Mouse (Mus musculus) liver, embryonic 16.5 days (tissue): Measurements from ENCODE around the gene Nrxn3. TPM values are rescaled to one million over a fixed set of nuclear protein-coding genes. Genes with fewer than 3 reads are reported as not detected.

Experiments used
- ATAC-seq: fragments of 200-750 bp; cut with Nextera tagmentation; 2 replicates; pipeline ENCODE4 v1.8.0; 2017; ENCODE audit warnings: low read depth, mild to moderate bottlenecking, moderate number of reproducible peaks, moderate library complexity
- H3K27ac ChIP-seq: fragments of 300-500 bp; sonication (generic); 2 replicates; pipeline ENCODE4 v1.5.1; 2014; ENCODE audit warnings: mild to moderate bottlenecking, low read length
- H3K27me3 ChIP-seq: fragments of 300-500 bp; sonication (generic); 2 replicates; pipeline ENCODE4 v1.6.1; 2014; ENCODE audit warnings: low read depth, low read length, mixed read lengths; ENCODE audit not compliant: control insufficient read depth, insufficient read depth
- H3K36me3 ChIP-seq: fragments of 300-500 bp; sonication (generic); 2 replicates; pipeline ENCODE4 v1.6.1; 2014; ENCODE audit warnings: mild to moderate bottlenecking; ENCODE audit not compliant: control insufficient read depth, insufficient read depth
- H3K4me1 ChIP-seq: fragments of 300-500 bp; sonication (generic); 2 replicates; pipeline ENCODE4 v1.6.1; 2014; ENCODE audit warnings: low read depth, low read length, mixed read lengths; ENCODE audit not compliant: control insufficient read depth
- H3K4me2 ChIP-seq: fragments of 300-500 bp; sonication (generic); 2 replicates; pipeline ENCODE4 v1.6.1; 2014; ENCODE audit warnings: low read depth, low read length, mixed read lengths
- H3K4me3 ChIP-seq: fragments of 300-500 bp; sonication (generic); 2 replicates; pipeline ENCODE4 v1.5.1; 2014; ENCODE audit warnings: low read depth, mild to moderate bottlenecking, low read length
- H3K9ac ChIP-seq: fragments of 300-500 bp; sonication (generic); 2 replicates; pipeline ENCODE4 v1.6.1; 2014; ENCODE audit warnings: low read depth, low read length
- H3K9me3 ChIP-seq: fragments of 300-500 bp; sonication (generic); replicated peaks from 2 replicates; pipeline ENCODE4 v1.6.1; 2016; ENCODE audit warnings: low read length; ENCODE audit not compliant: control insufficient read depth
- WGBS: fragments of 180-500 bp; shearing (Covaris S2); extraction: QIAGEN DNeasy Blood & Tissue Kit; methylation state at CpG from one replicate; pipeline ENCODE4 v1.1.7; 2014; ENCODE audit not compliant: insufficient replicate concordance; 5-methylcytosine and 5-hydroxymethylcytosine counted together
- polyA plus RNA-seq: library from polyadenylated mRNA; unstranded; fragments of >200 nt; fragmentation: Nextera tagmentation; extraction: Ambion mirVana; gene quantifications from 2 replicates; pipeline ENCODE4 v1.2.1, GENCODE M21; 2015

Nrxn3 gene
- polyA plus RNA-seq, 1 experiment from 2014 or later, result 0.25 TPM

DNA sequence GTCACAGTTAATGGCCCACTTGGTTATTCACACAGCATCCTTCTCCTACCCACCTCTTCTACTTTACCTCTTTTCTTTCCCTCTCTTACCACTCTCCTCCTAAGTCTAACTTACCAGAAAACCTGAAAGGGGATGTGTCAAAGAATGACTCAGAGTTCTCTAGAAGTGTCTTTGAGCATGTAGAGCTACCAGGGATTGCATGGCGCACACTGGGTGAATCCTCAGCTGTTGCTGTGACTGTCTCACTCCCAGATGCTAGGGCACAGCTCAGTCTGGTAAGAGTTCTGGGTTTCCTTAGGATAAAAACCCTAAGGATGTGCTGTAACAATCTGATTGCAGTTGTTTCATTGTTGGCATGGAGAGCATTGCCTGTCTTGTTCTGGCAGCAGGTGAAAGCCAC lies 108.2 kb downstream of the Nrxn3 start:
- H3K27me3 ChIP-seq, result no peaks in the 10 kb centered on the region
- WGBS, result 65% methylated on average over 1 of the region's 1 CpGs
- H3K9ac ChIP-seq, result no peak overlapping the region
- H3K27ac ChIP-seq, result no peak overlapping the region
- H3K4me2 ChIP-seq, result no peak overlapping the region
- H3K36me3 ChIP-seq, result no peaks in the 10 kb centered on the region
- no peak overlapping the region for H3K4me3 ChIP-seq
- H3K4me1 ChIP-seq, result no peaks in the 10 kb centered on the region
- no peaks in the 10 kb centered on the region for H3K9me3 ChIP-seq
- no peak for ATAC-seq

DNA sequence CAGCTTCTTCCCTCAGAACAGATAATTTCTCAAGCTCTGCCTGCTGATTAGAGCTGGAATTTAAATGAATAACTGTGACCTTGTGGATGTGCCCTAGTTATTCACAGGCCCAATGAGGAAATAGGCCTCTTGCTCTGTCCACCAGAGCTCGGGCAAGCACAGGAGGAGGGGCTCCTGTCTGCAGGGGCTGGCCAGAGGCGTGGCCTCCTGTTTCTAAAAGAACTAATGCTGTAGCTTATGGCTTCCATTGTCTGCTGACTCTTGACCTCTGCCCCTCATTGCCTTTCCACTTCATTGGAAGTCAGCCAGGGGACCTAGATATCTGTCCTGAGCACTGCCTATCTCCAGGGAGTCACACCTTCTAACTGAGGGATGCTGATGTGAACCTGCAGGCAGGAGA lies 113.1 kb downstream of the Nrxn3 start:
- 22% methylated on average over 2 of the region's 2 CpGs for WGBS
- ATAC-seq, result no peak

DNA sequence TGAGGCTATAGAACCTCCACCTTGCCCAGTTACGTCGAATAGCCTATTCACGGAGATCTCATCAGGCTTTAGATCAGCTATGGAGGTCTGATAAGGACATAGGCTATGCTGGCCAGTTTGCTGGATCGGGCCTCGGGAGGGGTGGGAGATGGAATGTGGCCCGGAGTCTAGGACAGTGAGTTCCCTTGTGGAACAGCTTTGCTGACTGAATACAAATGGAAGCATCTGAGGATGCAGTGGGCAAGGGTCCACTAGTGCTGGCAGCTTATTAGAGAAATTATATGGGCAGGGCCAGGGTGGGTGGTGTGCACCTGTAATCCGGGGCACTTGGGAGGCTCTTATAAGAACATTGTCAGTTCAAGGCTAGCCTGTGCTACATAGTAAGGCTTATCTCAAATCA lies 117.0 kb downstream of the Nrxn3 start:
- no peak overlapping the region for H3K9ac ChIP-seq
- H3K27me3 ChIP-seq, result no peaks in the 10 kb centered on the region
- H3K27ac ChIP-seq, result no peak overlapping the region
- 67% methylated on average over 7 of the region's 7 CpGs for WGBS
- H3K4me2 ChIP-seq, result no peak overlapping the region
- H3K36me3 ChIP-seq, result no peaks in the 10 kb centered on the region
- no peak for ATAC-seq
- no peaks in the 10 kb centered on the region for H3K9me3 ChIP-seq
- no peak overlapping the region for H3K4me3 ChIP-seq
- H3K4me1 ChIP-seq, result no peaks in the 10 kb centered on the region

More for the DNA sequence above, 113.1 kb downstream of the Nrxn3 start:
- no peaks in the 10 kb centered on the region for H3K27me3 ChIP-seq
- no peaks in the 10 kb centered on the region for H3K36me3 ChIP-seq
- no peaks in the 10 kb centered on the region for H3K4me1 ChIP-seq
- H3K4me2 ChIP-seq, result no peak overlapping the region
- H3K27ac ChIP-seq, result no peak overlapping the region
- no peak overlapping the region for H3K4me3 ChIP-seq
- H3K9ac ChIP-seq, result no peak overlapping the region
- H3K9me3 ChIP-seq, result no peaks in the 10 kb centered on the region

DNA sequence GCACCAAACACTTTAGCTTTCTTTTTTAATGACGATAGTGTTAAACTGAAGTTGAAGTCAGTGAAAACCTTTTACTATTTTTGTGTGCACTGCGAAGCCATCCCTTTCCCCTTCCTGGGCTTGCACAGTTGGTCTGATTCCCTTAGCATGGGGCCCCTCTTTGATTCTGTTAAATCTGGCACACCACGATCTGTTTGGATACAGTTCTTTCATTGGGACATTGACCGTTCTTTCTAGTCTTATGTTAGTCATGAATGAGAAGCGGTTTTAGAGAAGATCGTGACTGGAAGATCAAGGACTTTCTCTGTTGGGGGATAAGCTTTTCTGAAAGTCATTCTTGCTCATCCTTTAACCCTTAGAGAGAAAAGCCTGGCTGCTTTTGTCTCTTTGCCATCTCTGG lies 118.7 kb downstream of the Nrxn3 start:
- WGBS, result 72% methylated on average over 6 of the region's 6 CpGs
- H3K36me3 ChIP-seq, result no peaks in the 10 kb centered on the region
- H3K9me3 ChIP-seq, result no peaks in the 10 kb centered on the region
- no peak overlapping the region for H3K4me2 ChIP-seq
- H3K4me1 ChIP-seq, result no peaks in the 10 kb centered on the region
- ATAC-seq, result no peak
- no peak overlapping the region for H3K9ac ChIP-seq
- no peaks in the 10 kb centered on the region for H3K27me3 ChIP-seq
- H3K27ac ChIP-seq, result no peak overlapping the region
- H3K4me3 ChIP-seq, result no peak overlapping the region

DNA sequence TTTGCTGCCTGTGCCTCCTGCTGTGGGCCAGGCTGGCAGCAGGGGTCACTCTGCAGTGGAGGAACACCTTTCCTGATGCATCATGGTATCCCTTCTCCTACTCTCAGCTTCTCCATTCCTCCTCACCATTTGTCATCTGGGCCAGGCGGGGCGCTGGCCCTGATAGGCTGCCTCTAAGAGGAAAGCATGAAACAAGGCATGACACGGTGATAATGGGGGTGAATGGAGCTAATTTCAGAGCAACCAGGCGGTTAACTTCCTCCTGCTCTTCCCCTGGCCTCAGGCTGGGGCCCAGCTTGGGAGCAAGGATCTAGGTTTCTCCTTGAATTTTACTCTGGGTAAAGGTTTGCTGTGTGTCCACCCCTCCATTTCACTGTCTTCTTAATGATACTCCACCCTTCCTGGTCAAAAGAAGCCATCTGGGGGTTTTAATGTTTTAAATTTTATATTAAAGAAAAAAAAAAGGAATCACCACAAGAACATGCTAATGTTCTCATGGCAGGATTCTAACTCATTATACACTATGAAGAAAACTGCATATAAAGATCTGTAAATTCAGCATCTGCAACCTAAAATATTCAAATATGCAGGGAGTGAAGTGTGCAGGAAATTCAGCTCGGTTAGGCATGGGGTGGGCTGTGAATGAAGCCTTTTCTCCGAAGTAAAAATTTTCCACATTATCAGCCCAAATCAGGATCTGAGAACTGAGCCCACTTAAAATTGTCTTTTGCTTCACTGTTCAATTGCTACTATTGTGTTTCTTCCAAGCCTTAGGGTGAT lies 127.9 kb downstream of the Nrxn3 start:
- Histone ChIP-seq H3K36me3 (no peaks in the 10 kb centered on the region), H3K4me1 (no peaks in the 10 kb centered on the region), H3K9me3 (no peaks in the 10 kb centered on the region), H3K4me3 (no peak overlapping the region), H3K4me2 (no peak overlapping the region), H3K9ac (no peak overlapping the region), H3K27ac (no peak overlapping the region), H3K27me3 (no peaks in the 10 kb centered on the region)
- 26% methylated on average over 6 of the region's 6 CpGs for WGBS
- no peak for ATAC-seq

DNA sequence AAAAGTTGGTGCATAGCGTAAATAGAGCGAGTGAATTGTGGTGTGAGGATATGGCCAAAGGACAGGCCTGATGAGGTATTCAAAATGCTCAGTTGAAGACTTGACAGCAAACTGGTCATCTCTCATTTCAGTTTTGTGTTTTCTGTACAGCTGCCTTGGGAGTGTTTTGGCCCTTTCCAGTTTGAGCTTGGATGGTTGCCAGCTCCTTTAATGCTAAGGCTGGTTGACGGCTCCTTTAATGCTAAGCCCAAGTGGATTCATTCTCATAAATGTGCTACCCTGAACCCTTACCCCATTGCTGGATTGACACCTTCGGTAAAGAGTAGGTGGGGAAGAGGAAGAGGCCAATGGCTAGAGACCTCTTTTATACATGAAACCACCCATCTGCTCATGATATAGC lies 131.4 kb downstream of the Nrxn3 start:
- H3K9ac ChIP-seq, result no peak overlapping the region
- H3K4me3 ChIP-seq, result no peak overlapping the region
- no peaks in the 10 kb centered on the region for H3K4me1 ChIP-seq
- H3K27ac ChIP-seq, result no peak overlapping the region
- no peaks in the 10 kb centered on the region for H3K36me3 ChIP-seq
- WGBS, result 73% methylated on average over 4 of the region's 4 CpGs
- H3K9me3 ChIP-seq, result no peaks in the 10 kb centered on the region
- H3K4me2 ChIP-seq, result no peak overlapping the region
- no peak for ATAC-seq
- no peaks in the 10 kb centered on the region for H3K27me3 ChIP-seq

DNA sequence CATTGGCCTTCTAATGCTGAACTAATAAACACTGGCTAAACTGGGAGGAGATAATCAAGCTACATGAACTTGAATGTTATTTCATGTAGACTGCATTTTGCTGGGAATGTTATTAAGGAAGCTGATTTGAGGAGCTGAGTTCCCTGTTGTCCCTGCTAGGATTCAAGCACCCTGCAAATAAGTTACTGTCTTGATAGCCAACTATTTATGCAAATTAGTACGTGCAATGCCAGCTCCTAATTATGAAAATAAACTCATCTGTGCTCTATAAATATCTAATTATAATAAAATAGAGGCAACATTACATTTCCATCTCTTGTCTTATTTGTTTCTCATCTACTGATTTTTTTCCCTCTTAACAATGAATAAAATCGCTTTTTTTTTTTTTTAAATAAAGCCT lies 135.0 kb downstream of the Nrxn3 start:
- Histone ChIP-seq H3K27me3 (no peaks in the 10 kb centered on the region), H3K9me3 (no peaks in the 10 kb centered on the region), H3K4me1 (no peaks in the 10 kb centered on the region), H3K9ac (no peak overlapping the region), H3K36me3 (no peaks in the 10 kb centered on the region), H3K4me3 (no peak overlapping the region), H3K27ac (no peak overlapping the region), H3K4me2 (no peak overlapping the region)
- no peak for ATAC-seq
- WGBS, result 56% methylated on average over 2 of the region's 2 CpGs

DNA sequence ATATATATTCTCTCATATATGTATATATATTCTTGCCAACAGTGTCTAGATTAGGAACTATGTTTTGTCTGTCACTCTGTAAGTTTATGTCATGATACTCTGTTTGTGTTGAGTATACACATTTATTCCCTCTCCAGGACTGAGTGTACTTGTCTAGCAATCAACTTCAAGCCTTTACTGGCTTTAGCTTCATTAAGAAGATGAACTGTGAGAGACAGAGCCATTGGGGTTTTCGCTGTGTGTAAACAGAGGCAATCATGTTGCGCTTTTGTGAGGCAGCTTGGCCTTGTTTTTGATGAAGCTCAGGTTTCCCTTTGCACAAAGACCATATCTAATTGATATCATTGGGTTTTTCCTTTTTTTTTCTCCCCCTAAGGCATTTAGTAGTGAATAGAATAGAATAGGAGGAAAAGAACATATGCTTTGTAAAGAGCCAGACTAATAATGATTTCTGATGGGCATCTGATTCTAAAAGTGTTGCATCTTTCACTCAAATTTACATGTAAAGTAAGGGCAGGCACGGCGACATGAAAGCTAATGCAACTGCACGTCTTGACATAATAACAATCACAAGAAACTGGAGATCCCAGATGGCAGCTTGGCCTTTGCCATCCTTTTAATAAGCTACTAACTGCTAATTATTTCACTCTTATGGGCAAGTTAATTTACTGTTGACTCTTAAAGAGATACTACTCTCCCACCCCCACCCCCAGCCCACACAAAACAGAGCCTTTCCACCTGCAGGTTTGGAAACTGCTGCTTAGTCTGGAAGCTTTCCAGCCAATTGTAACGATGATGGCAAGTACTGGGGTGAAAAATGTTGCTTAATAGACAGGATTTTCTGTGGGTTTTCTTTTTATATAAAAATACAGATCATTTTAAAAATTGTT lies 137.0 kb downstream of the Nrxn3 start:
- Histone ChIP-seq H3K9ac (no peak overlapping the region), H3K27ac (no peak overlapping the region), H3K9me3 (no peaks in the 10 kb centered on the region), H3K4me2 (no peak overlapping the region), H3K36me3 (no peaks in the 10 kb centered on the region), H3K27me3 (no peaks in the 10 kb centered on the region), H3K4me1 (no peaks in the 10 kb centered on the region), H3K4me3 (no peak overlapping the region)
- ATAC-seq, result no peak
- WGBS, result 66% methylated on average over 6 of the region's 6 CpGs

DNA sequence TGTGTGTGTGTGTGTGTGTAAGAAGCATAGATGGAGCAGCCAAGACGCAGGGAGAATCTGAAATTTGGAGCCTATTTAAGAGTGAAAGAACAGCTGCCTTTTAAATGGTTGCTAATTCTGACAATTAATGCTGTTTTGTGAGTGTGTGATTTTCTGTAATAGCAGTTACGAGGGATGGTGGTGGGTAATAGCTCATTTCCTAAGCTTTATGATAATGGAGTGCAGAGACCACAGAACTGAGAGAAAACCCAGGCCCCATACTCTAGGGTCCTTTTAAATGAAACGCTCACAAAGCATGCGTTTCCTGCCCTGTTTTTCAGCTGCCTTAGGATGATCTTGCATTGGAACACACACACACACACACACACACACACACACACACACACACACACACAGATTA lies 137.7 kb downstream of the Nrxn3 start:
- no peak overlapping the region for H3K27ac ChIP-seq
- H3K9me3 ChIP-seq, result no peaks in the 10 kb centered on the region
- no peaks in the 10 kb centered on the region for H3K27me3 ChIP-seq
- no peak for ATAC-seq
- no peak overlapping the region for H3K4me2 ChIP-seq
- no peaks in the 10 kb centered on the region for H3K4me1 ChIP-seq
- 44% methylated on average over 4 of the region's 4 CpGs for WGBS
- no peak overlapping the region for H3K4me3 ChIP-seq
- no peaks in the 10 kb centered on the region for H3K36me3 ChIP-seq
- no peak overlapping the region for H3K9ac ChIP-seq
